Mouse (Mus musculus): ENCODE measurements around the gene Bahcc1.

Bahcc1 gene

GRCm38 (mm10) chr11:120297767-120298166, 65.0 kb downstream of the Bahcc1 start:
- DNase-seq (ENCODE audit: low read depth, low spot score), result no peak

GRCm38 (mm10) chr11:120298441-120299141, 65.8 kb downstream of the Bahcc1 start:
- DNase-seq (ENCODE audit: low read depth, low spot score), result no peak

- DNase-seq (ENCODE audit: low read depth, low spot score), result no peak
Measured at GRCm38 (mm10) chr11:120299484-120299883, 66.7 kb downstream of the Bahcc1 start.

GRCm38 (mm10) chr11:120303119-120303518, 70.4 kb downstream of the Bahcc1 start:
- no peak for DNase-seq (ENCODE audit: low read depth, low spot score)

GRCm38 (mm10) chr11:120303559-120304349, 71.0 kb downstream of the Bahcc1 start:
- DNase-seq (ENCODE audit: low read depth, low spot score), result no peak

GRCm38 (mm10) chr11:120304350-120304694, 71.6 kb downstream of the Bahcc1 start:
- no peak for DNase-seq (ENCODE audit: low read depth, low spot score)

- peak; percentile 96 for DNase-seq (ENCODE audit: low read depth, low spot score)
Measured at GRCm38 (mm10) chr11:120304886-120305534, 72.3 kb downstream of the Bahcc1 start.

GRCm38 (mm10) chr11:120305535-120306365, 73.0 kb downstream of the Bahcc1 start:
- no peak for DNase-seq (ENCODE audit: low read depth, low spot score)

- DNase-seq (ENCODE audit: low read depth, low spot score), result no peak
Measured at GRCm38 (mm10) chr11:120306366-120307131, 73.8 kb downstream of the Bahcc1 start.

GRCm38 (mm10) chr11:120307132-120307413, 74.3 kb downstream of the Bahcc1 start:
- no peak for DNase-seq (ENCODE audit: low read depth, low spot score)

- DNase-seq (ENCODE audit: low read depth, low spot score), result peak; percentile 91
Measured at GRCm38 (mm10) chr11:120307566-120308430, 75.1 kb downstream of the Bahcc1 start.

GRCm38 (mm10) chr11:120308441-120309320, 75.9 kb downstream of the Bahcc1 start:
- DNase-seq (ENCODE audit: low read depth, low spot score), result no peak

- peak; percentile 84 for DNase-seq (ENCODE audit: low read depth, low spot score)
Measured at GRCm38 (mm10) chr11:120310813-120311312, 78.1 kb downstream of the Bahcc1 start.

- no peak for DNase-seq (ENCODE audit: low read depth, low spot score)
Measured at GRCm38 (mm10) chr11:120311561-120311960, 78.8 kb downstream of the Bahcc1 start.

- no peak for DNase-seq (ENCODE audit: low read depth, low spot score)
Measured at GRCm38 (mm10) chr11:120312069-120312468, 79.3 kb downstream of the Bahcc1 start.

GRCm38 (mm10) chr11:120313906-120314685, 81.3 kb downstream of the Bahcc1 start:
- DNase-seq (ENCODE audit: low read depth, low spot score), result no peak

- no peak for DNase-seq (ENCODE audit: low read depth, low spot score)
Measured at GRCm38 (mm10) chr11:120314721-120315415, 82.1 kb downstream of the Bahcc1 start.

GRCm38 (mm10) chr11:120315416-120315761, 82.6 kb downstream of the Bahcc1 start:
- no peak for DNase-seq (ENCODE audit: low read depth, low spot score)
